Mouse (Mus musculus): ENCODE measurements around the gene Prokr2. TPM values are rescaled to one million over a fixed set of nuclear protein-coding genes. Genes with fewer than 3 reads are reported as not detected.
"Not testable (repeated sequence)": the region's sequence is repeated elsewhere in the genome, so short reads cannot be mapped to it uniquely, and the experiment has no call there.

The Prokr2 gene
- polyA plus RNA-seq, 1 experiment from 2014 or later = 0.08 TPM

DNA sequence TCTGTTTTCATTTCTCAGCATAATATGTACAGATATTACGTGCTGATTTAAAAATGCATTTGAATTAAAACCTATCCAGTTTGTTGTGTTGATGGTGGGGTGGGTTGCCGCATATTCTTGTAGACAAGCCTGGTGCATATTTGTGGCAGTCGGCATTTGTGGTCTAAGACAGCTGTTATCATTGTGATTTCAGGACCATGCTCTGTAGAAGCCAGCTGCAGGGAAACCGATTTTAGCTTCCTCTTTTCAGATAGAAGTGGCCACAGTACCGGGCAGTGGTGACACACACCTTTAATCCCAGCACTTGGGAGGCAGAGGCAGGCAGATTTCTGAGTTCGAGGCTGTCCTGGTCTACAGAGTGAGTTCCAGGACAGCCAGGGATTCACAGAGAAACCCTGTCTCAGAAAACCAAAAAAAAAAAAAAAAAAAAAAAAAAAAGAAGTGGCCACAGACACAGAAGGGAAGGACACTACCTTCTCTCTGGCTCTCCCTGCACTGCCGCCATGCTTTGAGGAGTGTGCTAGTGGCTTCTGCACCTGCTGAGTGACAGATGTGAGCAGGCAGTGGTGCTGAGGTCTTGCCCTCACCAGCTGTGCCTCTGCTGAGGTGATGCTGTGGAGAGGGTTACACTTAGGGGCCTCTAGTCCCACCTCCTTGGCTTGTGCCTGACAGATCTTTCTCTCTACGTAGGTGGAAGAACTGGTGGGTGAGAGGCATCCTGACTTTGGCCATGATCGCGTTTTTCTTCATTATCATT, 91.4 kb downstream of the Prokr2 start:
- DNase-seq (ENCODE audit: low spot score) (no peak), ATAC-seq (replicated peaks; ENCODE audit: low FRiP score, low read depth) (no peak)
- no peak overlapping the region for H3K9ac ChIP-seq (ENCODE audit: low read depth, low read length)
- no peak overlapping the region for H3K4me2 ChIP-seq (ENCODE audit: low read length)
- no peaks in the 10 kb centered on the region for H3K4me1 ChIP-seq (replicated peaks; ENCODE audit: insufficient read depth, low read length)
- no peak for TF ChIP-seq CTCF (IDR thresholded peaks at IDR 0.05; ENCODE audit: low read depth)
- H3K27me3 ChIP-seq (ENCODE audit: insufficient read depth, low read length) = no peaks in the 10 kb centered on the region
- no peaks in the 10 kb centered on the region for H3K9me3 ChIP-seq (replicated peaks; ENCODE audit: low read length)
- H3K4me3 ChIP-seq (replicated peaks; ENCODE audit: low read depth, low read length) = no peak overlapping the region
- peaks cover 36% of the 10 kb centered on the region for H3K36me3 ChIP-seq (ENCODE audit: insufficient read depth, low read length)
- no peak overlapping the region for H3K27ac ChIP-seq
- 88% methylated on average over 10 of the region's 10 CpGs for WGBS

DNA sequence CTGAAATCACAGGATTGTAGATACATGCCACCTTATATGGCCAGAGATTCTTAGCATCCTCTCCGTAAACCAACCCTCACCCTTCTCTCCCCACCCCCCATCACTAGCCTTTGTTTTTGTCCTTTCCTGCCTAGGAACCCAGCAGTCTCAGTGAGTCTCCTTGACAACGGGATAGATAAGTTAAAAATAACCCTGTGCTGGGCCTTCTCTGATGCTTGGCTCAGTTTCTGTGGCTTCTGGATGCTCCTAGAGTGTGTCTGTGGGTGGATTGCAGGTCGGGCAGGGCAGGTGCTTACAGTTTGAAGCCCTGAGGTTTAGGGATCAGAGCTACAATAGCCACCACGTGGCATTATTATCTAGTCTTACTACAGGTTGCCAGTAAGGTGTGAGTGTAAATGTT, 93.2 kb downstream of the Prokr2 start:
- DNase-seq (ENCODE audit: low spot score) = no peak
- Histone ChIP-seq H3K27ac (no peak overlapping the region), H3K4me1 (replicated peaks; ENCODE audit: insufficient read depth, low read length) (no peaks in the 10 kb centered on the region), H3K9me3 (replicated peaks; ENCODE audit: low read length) (no peaks in the 10 kb centered on the region), H3K36me3 (ENCODE audit: insufficient read depth, low read length) (peaks cover 23% of the 10 kb centered on the region), H3K27me3 (ENCODE audit: insufficient read depth, low read length) (no peaks in the 10 kb centered on the region), H3K9ac (ENCODE audit: low read depth, low read length) (no peak overlapping the region), H3K4me3 (replicated peaks; ENCODE audit: low read depth, low read length) (no peak overlapping the region), H3K4me2 (ENCODE audit: low read length) (no peak overlapping the region)
- 54% methylated on average over 4 of the region's 4 CpGs for WGBS
- TF ChIP-seq CTCF (IDR thresholded peaks at IDR 0.05; ENCODE audit: low read depth) = no peak
- no peak for ATAC-seq (replicated peaks; ENCODE audit: low FRiP score, low read depth)

DNA sequence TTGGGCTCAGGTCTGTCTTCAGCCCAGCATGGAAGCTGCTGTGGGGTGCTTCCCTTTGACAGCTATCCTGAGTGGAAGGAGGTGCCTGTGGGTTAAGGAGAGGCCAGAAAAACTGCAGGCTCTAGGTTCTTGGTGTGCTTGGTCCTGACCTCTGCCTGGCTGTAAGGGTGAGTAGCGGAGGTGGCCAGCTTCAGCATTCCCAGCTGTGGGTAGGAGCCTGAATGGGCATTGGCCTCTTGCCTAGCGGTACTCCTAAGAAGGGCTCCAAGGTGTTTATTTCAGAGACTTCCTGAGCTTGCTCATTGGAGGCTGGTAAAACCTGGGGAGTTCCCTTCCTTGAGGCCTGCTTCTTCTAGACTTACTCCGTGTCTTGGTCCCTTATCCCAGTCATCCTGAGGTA, 94.0 kb downstream of the Prokr2 start:
- WGBS = 75% methylated on average over 3 of the region's 3 CpGs
- no peak for TF ChIP-seq CTCF (IDR thresholded peaks at IDR 0.05; ENCODE audit: low read depth)
- DNase-seq (ENCODE audit: low spot score) = no peak
- H3K4me2 ChIP-seq (ENCODE audit: low read length) = no peak overlapping the region
- no peaks in the 10 kb centered on the region for H3K9me3 ChIP-seq (replicated peaks; ENCODE audit: low read length)
- H3K36me3 ChIP-seq (ENCODE audit: insufficient read depth, low read length) = peaks cover 19% of the 10 kb centered on the region
- H3K27ac ChIP-seq = no peak overlapping the region
- H3K9ac ChIP-seq (ENCODE audit: low read depth, low read length) = no peak overlapping the region
- no peak for ATAC-seq (replicated peaks; ENCODE audit: low FRiP score, low read depth)
- H3K4me1 ChIP-seq (replicated peaks; ENCODE audit: insufficient read depth, low read length) = no peaks in the 10 kb centered on the region
- H3K4me3 ChIP-seq (replicated peaks; ENCODE audit: low read depth, low read length) = no peak overlapping the region
- H3K27me3 ChIP-seq (ENCODE audit: insufficient read depth, low read length) = no peaks in the 10 kb centered on the region

GRCm38 (mm10) chr2:132290808-132291207, 94.4 kb downstream of the Prokr2 start:
- no peak for TF ChIP-seq CTCF (IDR thresholded peaks at IDR 0.05; ENCODE audit: low read depth)
- Histone ChIP-seq H3K27ac (no peak overlapping the region), H3K36me3 (ENCODE audit: insufficient read depth, low read length) (peaks cover 15% of the 10 kb centered on the region), H3K4me1 (replicated peaks; ENCODE audit: insufficient read depth, low read length) (no peaks in the 10 kb centered on the region), H3K9me3 (replicated peaks; ENCODE audit: low read length) (no peaks in the 10 kb centered on the region), H3K4me3 (replicated peaks; ENCODE audit: low read depth, low read length) (no peak overlapping the region), H3K27me3 (ENCODE audit: insufficient read depth, low read length) (no peaks in the 10 kb centered on the region), H3K9ac (ENCODE audit: low read depth, low read length) (no peak overlapping the region), H3K4me2 (ENCODE audit: low read length) (no peak overlapping the region)
- 77% methylated on average over 6 of the region's 6 CpGs for WGBS
- ATAC-seq (replicated peaks; ENCODE audit: low FRiP score, low read depth) (no peak), DNase-seq (ENCODE audit: low spot score) (no peak)

GRCm38 (mm10) chr2:132289213-132289612, 96.0 kb downstream of the Prokr2 start:
- H3K4me3 ChIP-seq (replicated peaks; ENCODE audit: low read depth, low read length); ATAC-seq (replicated peaks; ENCODE audit: low FRiP score, low read depth); H3K27me3 ChIP-seq (ENCODE audit: insufficient read depth, low read length); H3K4me2 ChIP-seq (ENCODE audit: low read length); H3K36me3 ChIP-seq (ENCODE audit: insufficient read depth, low read length); H3K27ac ChIP-seq; H3K9ac ChIP-seq (ENCODE audit: low read depth, low read length); DNase-seq (ENCODE audit: low spot score); H3K9me3 ChIP-seq (replicated peaks; ENCODE audit: low read length); H3K4me1 ChIP-seq (replicated peaks; ENCODE audit: insufficient read depth, low read length): not testable (repeated sequence)
- WGBS = 68% methylated on average over 5 of the region's 7 CpGs

Other genes with a start within 250 kb of the Prokr2 start
- 11.7 and 12.3 TPM in 2 replicates for gene Slc23a2, start 240.3 kb downstream of the Prokr2 start, polyA plus RNA-seq (2015; fragmentation: Nextera tagmentation; extraction: Ambion mirVana)
- 46.5 and 49.7 TPM in 2 replicates for gene Tmem230, start 137.6 kb downstream of the Prokr2 start, polyA plus RNA-seq (2015; fragmentation: Nextera tagmentation; extraction: Ambion mirVana)
- gene Pcna, start 132.1 kb downstream of the Prokr2 start, polyA plus RNA-seq (2015; fragmentation: Nextera tagmentation; extraction: Ambion mirVana) = 166 and 187 TPM in 2 replicates
- 19.5 and 24.0 TPM in 2 replicates for gene Cds2, start 122.3 kb downstream of the Prokr2 start, polyA plus RNA-seq (2015; fragmentation: Nextera tagmentation; extraction: Ambion mirVana)
- 34.3 and 35.3 TPM in 2 replicates for gene Gpcpd1, start 202.3 kb upstream of the Prokr2 start, polyA plus RNA-seq (2015; fragmentation: Nextera tagmentation; extraction: Ambion mirVana)